Mouse (Mus musculus) intestine, postnatal 0 days (tissue): ENCODE measurements around the gene Josd2. TPM values are rescaled to one million over a fixed set of nuclear protein-coding genes. Genes with fewer than 3 reads are reported as not detected.
A peak's percentile ranks its signal among the peaks of the same experiment; 100 is the strongest.

Experiments used
- ATAC-seq: fragments of 200-750 bp; cut with Nextera tagmentation; 2 replicates; pipeline ENCODE4 v1.8.0; 2017; ENCODE audit warnings: mild to moderate bottlenecking, moderate TSS enrichment, moderate library complexity
- H3K27ac ChIP-seq: fragments of 300-500 bp; sonication (generic); 2 replicates; pipeline ENCODE4 v1.5.1; 2014; ENCODE audit warnings: mild to moderate bottlenecking, low read depth, low read length, moderate library complexity
- H3K27me3 ChIP-seq: fragments of 300-500 bp; sonication (generic); replicated peaks from 2 replicates; pipeline ENCODE4 v1.6.1; 2014; ENCODE audit warnings: low read length, mixed read lengths; ENCODE audit not compliant: control insufficient read depth, insufficient read depth
- H3K36me3 ChIP-seq: fragments of 300-500 bp; sonication (generic); 2 replicates; pipeline ENCODE4 v1.6.1; 2014; ENCODE audit warnings: mild to moderate bottlenecking, moderate library complexity; ENCODE audit not compliant: control insufficient read depth, insufficient read depth
- H3K4me1 ChIP-seq: fragments of 300-500 bp; sonication (generic); replicated peaks from 2 replicates; pipeline ENCODE4 v1.6.1; 2014; ENCODE audit warnings: antibody characterized with exemption, low read length, mixed read lengths; ENCODE audit not compliant: control insufficient read depth, insufficient read depth
- H3K4me2 ChIP-seq: fragments of 300-500 bp; sonication (generic); replicated peaks from 2 replicates; pipeline ENCODE4 v1.6.1; 2014; ENCODE audit warnings: low read depth, mild to moderate bottlenecking, moderate library complexity
- H3K4me3 ChIP-seq: fragments of 300-500 bp; sonication (generic); 2 replicates; pipeline ENCODE4 v1.5.1; 2014; ENCODE audit warnings: low read depth, low read length
- H3K9ac ChIP-seq: fragments of 300-500 bp; sonication (generic); 2 replicates; pipeline ENCODE4 v1.6.1; 2014; ENCODE audit warnings: mild to moderate bottlenecking, low read depth, low read length
- H3K9me3 ChIP-seq: fragments of 300-500 bp; sonication (generic); 2 replicates; pipeline ENCODE4 v1.6.1; 2016; ENCODE audit warnings: mixed run types; ENCODE audit not compliant: control insufficient read depth
- CTCF ChIP-seq: sonication (generic); IDR thresholded peaks from 2 replicates; pipeline ENCODE4 v1.5.1; 2016; ENCODE audit warnings: low read depth, mild to moderate bottlenecking, control low read depth, antibody characterized with exemption, moderate library complexity
- WGBS: fragments of 180-500 bp; shearing (Covaris S2); extraction: QIAGEN DNeasy Blood & Tissue Kit; methylation state at CpG from one replicate; pipeline ENCODE4 v1.1.7; 2014; 5-methylcytosine and 5-hydroxymethylcytosine counted together
- microRNA-seq: library from miRNA; unstranded; fragments of <30 nt; microRNA quantifications from one replicate; pipeline ENCODE4, GENCODE M21; 2016
- polyA plus RNA-seq: library from polyadenylated mRNA; unstranded; fragments of >200 nt; fragmentation: Nextera tagmentation; extraction: Ambion mirVana; gene quantifications from 2 replicates; pipeline ENCODE4 v1.2.1, GENCODE M21; 2015

Gene Josd2
- polyA plus RNA-seq, 1 experiment from 2014 or later = 28.6 TPM

DNA sequence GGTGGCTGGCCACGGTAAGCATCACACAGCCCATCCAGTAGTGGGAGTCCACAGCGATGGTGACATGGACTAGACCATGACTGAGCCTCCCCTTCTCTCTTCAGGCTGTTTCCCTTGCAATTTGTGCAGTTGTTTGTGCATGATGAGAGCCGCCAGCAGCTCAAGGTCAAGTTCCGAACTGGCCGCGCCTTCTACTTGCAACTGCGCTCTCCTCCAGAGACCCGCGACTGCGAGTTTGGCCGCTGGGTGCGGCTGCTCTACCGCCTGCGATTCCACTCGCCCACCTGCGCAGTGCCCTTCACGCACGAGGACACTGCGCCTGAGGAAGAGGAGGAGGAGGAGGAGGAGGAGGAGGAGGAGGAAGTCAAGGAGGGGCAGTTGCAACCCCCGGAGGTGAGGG lies 32.3 kb downstream of the Josd2 start:
- WGBS = 45% methylated on average over 16 of the region's 20 CpGs
- no peak overlapping the region for H3K4me3 ChIP-seq
- peaks cover 9% of the 10 kb centered on the region; the same call in 1 of the 2 replicates for H3K4me1 ChIP-seq
- 0 out of 2 replicates have a peak, but pooled peaks cover 2% of the 10 kb centered on the region for H3K9me3 ChIP-seq
- no peak for ATAC-seq
- no peaks in the 10 kb centered on the region for H3K36me3 ChIP-seq
- no peak for TF ChIP-seq CTCF
- H3K27me3 ChIP-seq = 0 out of 2 replicates have a peak, but pooled peaks cover 3% of the 10 kb centered on the region
- H3K9ac ChIP-seq = no peak overlapping the region
- H3K4me2 ChIP-seq = no peak overlapping the region
- no peak overlapping the region for H3K27ac ChIP-seq

DNA sequence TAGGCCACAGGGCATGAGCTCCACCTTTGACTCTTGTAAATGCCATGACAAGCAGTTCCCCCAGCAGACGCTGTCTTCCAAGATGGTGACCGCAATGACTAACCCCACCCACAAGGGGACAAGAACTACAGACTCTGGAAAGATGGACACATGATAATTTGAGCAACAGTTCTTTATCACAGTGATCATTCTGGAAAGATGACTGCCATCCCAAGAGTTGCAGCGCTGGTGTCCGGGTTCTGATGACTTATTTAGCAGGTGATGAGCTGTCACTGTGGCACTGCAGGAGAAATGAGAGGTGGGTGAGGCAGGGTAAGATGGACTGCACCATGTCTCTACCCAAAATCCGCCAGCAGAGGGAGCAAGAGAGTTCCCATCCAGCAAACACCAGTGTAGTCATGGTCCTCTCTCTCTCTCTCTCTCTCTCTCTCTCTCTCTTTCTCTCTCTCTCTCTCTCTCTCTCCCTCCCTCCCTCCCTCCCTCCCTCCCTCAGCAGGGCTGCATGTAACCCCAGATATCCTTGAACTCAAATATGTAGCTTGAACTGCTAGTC lies 33.9 kb downstream of the Josd2 start:
- no peak overlapping the region for H3K9ac ChIP-seq
- TF ChIP-seq CTCF = peak; percentile 81
- no peaks in the 10 kb centered on the region for H3K4me1 ChIP-seq
- H3K27me3 ChIP-seq = 0 out of 2 replicates have a peak, but pooled peaks cover 3% of the 10 kb centered on the region
- WGBS = 37% methylated on average over 5 of the region's 5 CpGs
- ATAC-seq = no peak
- H3K4me2 ChIP-seq = no peak overlapping the region
- H3K4me3 ChIP-seq = no peak overlapping the region
- 0 out of 2 replicates have a peak, but pooled peaks cover 2% of the 10 kb centered on the region for H3K9me3 ChIP-seq
- H3K27ac ChIP-seq = no peak overlapping the region
- no peaks in the 10 kb centered on the region for H3K36me3 ChIP-seq

DNA sequence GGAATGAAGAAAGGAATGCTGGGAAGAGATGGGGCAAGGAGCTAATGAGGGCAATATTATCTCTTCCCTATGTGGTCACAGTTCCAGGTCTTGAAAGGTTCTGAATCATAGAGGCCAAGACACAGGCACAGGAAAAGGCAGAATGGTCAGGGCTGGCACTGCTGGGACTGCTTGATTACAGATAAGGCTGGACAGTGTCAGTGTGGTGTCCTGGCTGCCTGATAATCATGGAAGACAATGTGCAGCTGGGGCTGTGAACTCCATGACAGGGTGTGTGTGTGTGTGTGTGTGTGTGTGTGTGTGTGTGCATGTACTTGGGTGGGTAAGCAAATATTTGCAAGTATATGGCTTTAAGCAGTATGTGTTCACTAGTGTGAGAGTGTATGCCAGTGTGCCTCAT lies 39.7 kb downstream of the Josd2 start:
- Histone ChIP-seq H3K36me3 (no peaks in the 10 kb centered on the region), H3K9ac (no peak overlapping the region), H3K4me3 (no peak overlapping the region), H3K27ac (no peak overlapping the region), H3K4me1 (no peaks in the 10 kb centered on the region), H3K27me3 (no peaks in the 10 kb centered on the region), H3K9me3 (0 out of 2 replicates have a peak, but pooled peaks cover 3% of the 10 kb centered on the region), H3K4me2 (no peak overlapping the region)
- TF ChIP-seq CTCF = no peak
- no peak for ATAC-seq

DNA sequence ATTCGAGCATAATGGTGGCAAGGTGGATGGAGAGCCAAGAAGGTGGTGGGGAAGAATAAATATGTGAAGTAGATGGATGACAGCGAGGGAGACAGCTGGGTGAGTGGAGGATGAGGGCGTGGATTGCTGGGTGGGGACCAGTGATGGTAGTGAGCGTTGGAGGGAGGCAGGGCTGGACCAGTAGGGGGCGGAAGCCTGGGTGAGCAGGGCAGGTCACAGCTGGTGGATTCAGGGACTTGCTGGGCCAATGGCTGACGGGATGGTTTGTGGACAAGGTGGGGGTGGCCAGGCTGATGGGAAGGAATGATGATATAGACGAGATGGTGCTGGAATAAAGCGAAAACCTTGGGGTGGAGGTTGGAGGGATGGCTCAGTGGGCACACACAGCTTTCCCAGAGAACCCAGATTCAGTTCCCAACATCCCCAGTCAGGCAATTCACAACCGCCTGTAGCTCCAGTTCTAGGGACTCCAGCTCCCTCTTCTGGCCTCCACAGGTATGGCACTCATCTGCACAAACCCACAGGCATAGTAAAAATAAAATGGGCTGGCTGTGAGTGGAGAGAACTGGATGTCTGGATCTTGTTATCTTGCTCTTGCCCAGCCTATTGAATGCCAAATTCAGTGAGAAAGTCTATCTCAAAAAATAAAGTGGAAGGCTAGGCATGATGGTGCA lies 51.6 kb downstream of the Josd2 start:
- no peak for ATAC-seq
- 62% methylated on average over 9 of the region's 9 CpGs for WGBS

DNA sequence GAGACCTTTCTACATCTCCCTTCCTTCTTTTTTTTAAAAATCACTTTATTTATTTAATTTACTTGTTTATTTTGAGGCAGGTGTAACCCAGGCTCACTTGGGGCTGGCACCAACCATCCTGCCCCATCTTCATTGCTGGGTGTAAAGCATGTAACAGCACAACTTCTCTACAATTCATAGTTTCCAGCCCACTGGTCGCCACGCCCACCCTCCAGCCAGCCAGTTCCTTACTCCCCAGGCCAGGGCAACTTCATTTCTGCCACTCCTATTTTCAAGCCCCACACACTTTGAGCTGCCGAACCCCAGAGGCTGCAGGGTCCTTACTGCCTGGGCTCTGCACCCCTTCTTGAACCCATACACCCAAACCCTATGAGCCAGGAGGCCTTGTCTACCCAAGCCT lies 53.2 kb downstream of the Josd2 start:
- ATAC-seq = no peak
- no peaks in the 10 kb centered on the region; the same call in 1 of the 2 replicates for H3K4me1 ChIP-seq
- H3K4me3 ChIP-seq = no peak overlapping the region
- no peak overlapping the region for H3K27ac ChIP-seq
- H3K4me2 ChIP-seq = no peak overlapping the region
- no peak overlapping the region for H3K9ac ChIP-seq
- H3K9me3 ChIP-seq = no peaks in the 10 kb centered on the region
- peaks cover 21% of the 10 kb centered on the region for H3K27me3 ChIP-seq
- TF ChIP-seq CTCF = no peak
- no peaks in the 10 kb centered on the region for H3K36me3 ChIP-seq
- WGBS = 68% methylated on average over 3 of the region's 3 CpGs

More for the DNA sequence above, 51.6 kb downstream of the Josd2 start:
- H3K4me1 ChIP-seq = no peaks in the 10 kb centered on the region; the same call in 1 of the 2 replicates
- H3K27me3 ChIP-seq = peaks cover 15% of the 10 kb centered on the region
- no peak overlapping the region for H3K27ac ChIP-seq
- H3K4me3 ChIP-seq = no peak overlapping the region
- peak; percentile 30 for TF ChIP-seq CTCF
- no peaks in the 10 kb centered on the region for H3K9me3 ChIP-seq
- H3K9ac ChIP-seq = no peak overlapping the region
- no peaks in the 10 kb centered on the region for H3K36me3 ChIP-seq
- H3K4me2 ChIP-seq = no peak overlapping the region

Small RNA genes lying within 50 kb of the gene (microRNA-seq; reads per million reads assigned to microRNA genes)
- gene Mir7052 = not detected

Other genes with a start within 250 kb of the Josd2 start
- gene Klk1, start 242.6 kb upstream of the Josd2 start, polyA plus RNA-seq = 23.0 and 35.6 TPM in 2 replicates
- gene Gm36864, start 231.8 kb upstream of the Josd2 start, polyA plus RNA-seq = not detected in 2 replicates
- 0.65 and 1.1 TPM in 2 replicates for gene 1700028J19Rik, start 221.3 kb upstream of the Josd2 start, polyA plus RNA-seq
- gene 2410002F23Rik, start 221.3 kb upstream of the Josd2 start, polyA plus RNA-seq = 40.3 and 42.3 TPM in 2 replicates
- not detected in 2 replicates for gene Acp4, start 210.6 kb upstream of the Josd2 start, polyA plus RNA-seq
- gene Gm15517, start 206.5 kb upstream of the Josd2 start, polyA plus RNA-seq = not detected in 2 replicates
- 3.5 and 3.8 TPM in 2 replicates for gene Clec11a, start 161.1 kb upstream of the Josd2 start, polyA plus RNA-seq
- gene Shank1, start 157.7 kb upstream of the Josd2 start, polyA plus RNA-seq = 0.39 and 0.44 TPM in 2 replicates
- 0.55 and 0.58 TPM in 2 replicates for gene Syt3, start 83.9 kb upstream of the Josd2 start, polyA plus RNA-seq
- 0.51 and 0.60 TPM in 2 replicates for gene 1700008O03Rik, start 82.2 kb upstream of the Josd2 start, polyA plus RNA-seq
- gene Lrrc4b, start 39.0 kb upstream of the Josd2 start, polyA plus RNA-seq = 0.35 and 0.54 TPM in 2 replicates
- gene Aspdh, start 2.6 kb upstream of the Josd2 start, polyA plus RNA-seq = 1.5 and 1.7 TPM in 2 replicates
- 68.6 and 74.8 TPM in 2 replicates for gene Emc10, start 28.5 kb downstream of the Josd2 start, polyA plus RNA-seq
- gene Fam71e1, start 28.6 kb downstream of the Josd2 start, polyA plus RNA-seq = 4.4 and 5.2 TPM in 2 replicates
- 0.13 and 0.18 TPM in 2 replicates for gene Mybpc2, start 56.7 kb downstream of the Josd2 start, polyA plus RNA-seq
- gene Spib, start 64.1 kb downstream of the Josd2 start, polyA plus RNA-seq = 0.17 and 0.33 TPM in 2 replicates
- 16.8 and 18.3 TPM in 2 replicates for gene Pold1, start 80.9 kb downstream of the Josd2 start, polyA plus RNA-seq
- gene Nr1h2, start 86.0 kb downstream of the Josd2 start, polyA plus RNA-seq = 71.3 and 73.9 TPM in 2 replicates
- gene Napsa, start 104.4 kb downstream of the Josd2 start, polyA plus RNA-seq = 0.99 and 1.1 TPM in 2 replicates
- gene Kcnc3, start 122.7 kb downstream of the Josd2 start, polyA plus RNA-seq = 0.20 TPM in 2 replicates
- gene Myh14, start 202.9 kb downstream of the Josd2 start, polyA plus RNA-seq = 114 and 141 TPM in 2 replicates
- gene Izumo2, start 240.8 kb downstream of the Josd2 start, polyA plus RNA-seq = not detected in 2 replicates